Mouse (Mus musculus): ENCODE measurements around the gene 1520401A03Rik. TPM values are rescaled to one million over a fixed set of nuclear protein-coding genes. Genes with fewer than 3 reads are reported as not detected.

The 1520401A03Rik gene
- polyA plus RNA-seq, 1 experiment from 2014 or later, result not detected

DNA sequence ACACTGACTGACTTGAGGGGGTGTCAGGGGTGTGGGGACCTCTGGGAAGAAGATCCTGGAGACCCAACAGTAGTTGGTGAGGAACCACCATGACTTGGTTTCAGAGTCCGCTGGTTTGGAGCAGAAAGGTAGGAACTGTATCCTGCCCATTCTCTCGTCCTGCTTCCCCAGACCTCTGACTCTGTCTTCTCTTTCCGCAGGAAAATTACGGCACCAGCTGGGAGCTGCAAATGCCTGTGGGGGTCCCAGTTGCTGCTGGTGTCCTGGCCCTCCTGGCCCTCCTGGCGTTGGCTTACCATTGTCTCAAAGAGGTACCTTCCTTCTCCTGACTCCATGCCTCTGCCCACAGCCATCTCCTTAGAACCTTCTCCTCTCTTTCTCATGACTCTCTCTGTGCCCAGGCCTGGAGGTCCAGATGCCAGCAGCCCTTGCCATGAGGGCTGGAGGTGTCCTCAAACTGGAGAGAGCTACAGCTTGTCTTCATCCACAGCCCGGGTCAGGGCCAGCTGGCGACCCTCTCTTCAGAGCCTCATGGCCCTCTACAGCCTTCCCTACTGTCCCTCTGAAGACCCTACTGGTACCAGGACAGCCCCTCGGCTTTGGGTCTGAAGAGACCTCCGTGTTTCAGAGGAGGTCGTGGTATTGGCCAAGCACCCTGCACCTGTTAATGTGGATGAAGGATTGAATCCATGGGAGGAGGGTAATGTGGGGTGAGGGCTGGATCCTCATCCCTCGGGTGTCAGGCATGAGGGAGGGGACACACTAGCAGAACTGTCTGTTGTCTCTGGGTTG, 27.0 kb upstream of the 1520401A03Rik start:
- 77% methylated on average over 11 of the region's 11 CpGs for WGBS
- Histone ChIP-seq H3K27me3 (peaks cover 37% of the 10 kb centered on the region), H3K4me2 (peak overlapping the region; percentile 48), H3K36me3 (peaks cover 33% of the 10 kb centered on the region), H3K9ac (no peak overlapping the region), H3K9me3 (replicated peaks) (no peaks in the 10 kb centered on the region), H3K4me3 (peak overlapping the region; percentile 31), H3K27ac (no peak overlapping the region), H3K4me1 (replicated peaks) (peaks cover 21% of the 10 kb centered on the region)
- ATAC-seq (replicated peaks; ENCODE audit: insufficient number of reproducible peaks, insufficient read depth, low FRiP score, low read depth), result no peak

DNA sequence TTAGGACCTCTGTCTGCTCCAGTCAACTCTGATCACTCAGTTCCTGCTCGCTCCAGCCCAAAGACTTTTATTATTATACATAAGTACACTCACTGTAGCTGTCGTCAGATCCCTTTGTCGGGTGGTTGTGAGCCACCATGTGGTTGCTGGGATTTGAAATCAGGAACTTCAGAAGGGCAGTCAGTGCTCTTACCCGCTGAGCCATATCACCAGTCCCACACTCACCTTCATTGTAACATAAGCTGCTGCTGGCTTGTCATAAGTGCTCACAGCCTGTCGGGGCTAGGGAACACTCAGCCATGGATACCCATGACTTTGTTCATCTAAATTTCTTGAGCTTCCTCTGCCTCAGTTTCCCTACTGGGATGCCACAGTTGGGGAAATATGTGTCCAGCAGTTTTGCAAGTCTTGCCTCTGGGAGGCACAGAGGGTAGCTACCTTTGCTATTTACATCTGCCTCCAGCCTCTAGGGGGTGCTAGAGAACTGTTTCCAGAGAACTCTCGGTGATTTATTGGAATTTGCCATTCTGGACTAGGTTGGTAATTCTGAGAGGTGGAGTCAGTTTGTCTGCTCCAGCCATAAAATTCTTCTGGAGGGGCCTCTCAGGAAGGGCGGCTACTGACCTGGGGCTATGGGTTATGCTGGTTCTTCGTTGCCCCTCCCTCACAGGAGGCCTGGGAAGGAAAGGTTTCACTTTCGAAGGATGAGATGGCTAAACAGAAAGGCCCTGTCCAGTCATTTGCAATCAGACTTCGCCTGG, 26.2 kb upstream of the 1520401A03Rik start:
- 27% methylated on average over 10 of the region's 10 CpGs for WGBS
- ATAC-seq (replicated peaks; ENCODE audit: insufficient number of reproducible peaks, insufficient read depth, low FRiP score, low read depth), result no peak
- H3K36me3 ChIP-seq, result peaks cover 27% of the 10 kb centered on the region
- H3K27ac ChIP-seq, result no peak overlapping the region
- peaks cover 45% of the 10 kb centered on the region for H3K27me3 ChIP-seq
- no peak overlapping the region for H3K9ac ChIP-seq
- peak overlapping the region; percentile 48 for H3K4me2 ChIP-seq
- H3K4me3 ChIP-seq, result peak overlapping the region; percentile 31
- H3K9me3 ChIP-seq (replicated peaks), result no peaks in the 10 kb centered on the region
- H3K4me1 ChIP-seq (replicated peaks), result peaks cover 23% of the 10 kb centered on the region

DNA sequence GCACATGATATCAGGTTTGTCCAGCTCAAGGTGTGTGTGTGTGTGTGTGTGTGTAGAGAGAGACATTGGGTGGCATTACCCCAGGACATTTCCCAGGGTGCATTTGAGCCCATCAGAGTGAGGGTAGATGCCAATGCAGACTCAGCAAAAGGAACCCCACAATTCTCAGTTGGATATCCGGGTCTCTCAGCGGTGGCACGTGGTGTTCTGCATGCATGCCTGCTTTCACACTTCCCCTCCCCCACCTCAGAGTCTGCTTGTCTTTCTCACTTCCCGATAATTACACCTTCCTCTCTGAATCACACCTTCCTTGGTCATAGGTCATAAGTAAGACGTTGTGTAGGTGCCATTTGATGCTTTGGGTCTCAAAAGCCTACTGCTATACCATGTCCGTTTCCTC, 25.4 kb upstream of the 1520401A03Rik start:
- Histone ChIP-seq H3K9me3 (replicated peaks) (no peaks in the 10 kb centered on the region), H3K9ac (no peak overlapping the region), H3K27ac (no peak overlapping the region), H3K4me2 (no peak overlapping the region), H3K27me3 (peaks cover 52% of the 10 kb centered on the region), H3K36me3 (peaks cover 20% of the 10 kb centered on the region; the same call in 1 of the 2 replicates), H3K4me1 (replicated peaks) (peaks cover 23% of the 10 kb centered on the region), H3K4me3 (no peak overlapping the region)
- WGBS, result 18% methylated on average over 6 of the region's 6 CpGs
- no peak for ATAC-seq (replicated peaks; ENCODE audit: insufficient number of reproducible peaks, insufficient read depth, low FRiP score, low read depth)

DNA sequence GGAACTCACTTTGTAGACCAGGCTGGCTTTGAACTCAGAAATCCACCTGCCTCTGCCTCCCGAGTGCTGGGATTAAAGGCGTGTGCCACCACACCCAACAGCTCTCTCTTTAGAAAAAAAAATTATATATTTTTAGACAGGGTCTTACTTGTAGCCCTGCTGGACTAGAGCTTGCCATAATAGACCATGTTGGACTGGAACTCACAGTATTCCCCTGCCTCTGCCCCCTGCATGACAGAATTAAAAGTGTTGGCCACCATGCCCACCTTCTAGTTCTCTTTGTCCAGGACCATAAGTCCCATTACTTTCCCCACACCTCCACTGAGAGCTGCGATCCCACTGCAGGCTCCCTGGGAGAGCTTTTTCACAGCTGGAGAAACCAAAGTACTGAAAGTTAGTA, 24.9 kb upstream of the 1520401A03Rik start:
- Histone ChIP-seq H3K4me1 (replicated peaks) (peaks cover 27% of the 10 kb centered on the region), H3K9ac (no peak overlapping the region), H3K27ac (no peak overlapping the region), H3K4me3 (no peak overlapping the region), H3K9me3 (replicated peaks) (no peaks in the 10 kb centered on the region), H3K27me3 (peaks cover 58% of the 10 kb centered on the region), H3K4me2 (no peak overlapping the region), H3K36me3 (peaks cover 14% of the 10 kb centered on the region; the same call in 1 of the 2 replicates)
- WGBS, result 75% methylated on average over 3 of the region's 3 CpGs
- no peak for ATAC-seq (replicated peaks; ENCODE audit: insufficient number of reproducible peaks, insufficient read depth, low FRiP score, low read depth)

DNA sequence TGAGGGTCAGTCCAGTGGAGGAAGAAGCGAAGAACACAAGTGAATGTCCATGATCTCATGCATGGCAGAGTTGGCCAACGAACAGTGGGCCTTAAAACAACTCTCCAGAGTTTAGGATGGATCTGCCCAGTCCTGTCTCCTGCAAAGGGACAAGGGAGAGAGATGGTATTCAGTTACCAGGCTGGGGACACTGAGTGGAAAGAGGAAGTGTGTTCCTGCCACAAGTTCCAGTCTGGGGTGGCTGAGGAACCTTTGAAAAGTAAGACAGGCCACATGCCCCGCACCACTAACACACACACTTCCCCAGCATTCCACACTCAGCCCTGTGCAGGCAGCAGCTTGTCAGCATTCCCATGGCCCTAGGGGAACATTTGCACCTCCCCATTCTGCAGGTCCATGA, 24.2 kb upstream of the 1520401A03Rik start:
- Histone ChIP-seq H3K9me3 (replicated peaks) (no peaks in the 10 kb centered on the region), H3K4me3 (no peak overlapping the region), H3K9ac (no peak overlapping the region), H3K27me3 (peaks cover 65% of the 10 kb centered on the region), H3K36me3 (peaks cover 8% of the 10 kb centered on the region; the same call in 1 of the 2 replicates), H3K4me1 (replicated peaks) (peaks cover 34% of the 10 kb centered on the region), H3K27ac (no peak overlapping the region), H3K4me2 (no peak overlapping the region)
- ATAC-seq (replicated peaks; ENCODE audit: insufficient number of reproducible peaks, insufficient read depth, low FRiP score, low read depth), result no peak
- 78% methylated on average over 3 of the region's 3 CpGs for WGBS

DNA sequence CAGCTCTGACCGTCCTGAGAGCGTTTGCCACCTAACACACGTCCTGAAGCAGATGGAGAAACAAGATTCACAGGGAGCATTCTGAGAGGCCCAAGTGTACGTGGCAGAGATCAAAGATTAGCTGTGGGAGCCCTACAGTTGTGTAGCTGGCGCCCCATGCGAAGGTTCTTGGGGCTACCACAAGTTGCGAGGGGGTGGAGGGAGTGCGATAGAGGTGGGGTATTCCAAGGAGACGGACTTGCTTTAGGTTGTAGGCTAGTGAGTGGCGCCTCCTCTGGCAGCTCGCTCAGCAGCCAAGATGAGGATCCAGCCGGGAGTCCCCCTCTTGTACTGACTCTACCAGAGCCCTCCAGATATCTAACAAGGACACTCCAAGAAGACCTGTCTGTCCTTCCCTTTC, 23.7 kb upstream of the 1520401A03Rik start:
- peaks cover 35% of the 10 kb centered on the region for H3K4me1 ChIP-seq (replicated peaks)
- H3K27ac ChIP-seq, result no peak overlapping the region
- no peaks in the 10 kb centered on the region for H3K9me3 ChIP-seq (replicated peaks)
- 0 out of 2 replicates have a peak, but pooled peaks cover 3% of the 10 kb centered on the region for H3K36me3 ChIP-seq
- H3K4me2 ChIP-seq, result peak overlapping the region; percentile 56
- H3K27me3 ChIP-seq, result peaks cover 70% of the 10 kb centered on the region
- 6% methylated on average over 12 of the region's 12 CpGs for WGBS
- H3K9ac ChIP-seq, result no peak overlapping the region
- H3K4me3 ChIP-seq, result peak overlapping the region; percentile 36; the same call in 1 of the 2 replicates
- no peak for ATAC-seq (replicated peaks; ENCODE audit: insufficient number of reproducible peaks, insufficient read depth, low FRiP score, low read depth)

DNA sequence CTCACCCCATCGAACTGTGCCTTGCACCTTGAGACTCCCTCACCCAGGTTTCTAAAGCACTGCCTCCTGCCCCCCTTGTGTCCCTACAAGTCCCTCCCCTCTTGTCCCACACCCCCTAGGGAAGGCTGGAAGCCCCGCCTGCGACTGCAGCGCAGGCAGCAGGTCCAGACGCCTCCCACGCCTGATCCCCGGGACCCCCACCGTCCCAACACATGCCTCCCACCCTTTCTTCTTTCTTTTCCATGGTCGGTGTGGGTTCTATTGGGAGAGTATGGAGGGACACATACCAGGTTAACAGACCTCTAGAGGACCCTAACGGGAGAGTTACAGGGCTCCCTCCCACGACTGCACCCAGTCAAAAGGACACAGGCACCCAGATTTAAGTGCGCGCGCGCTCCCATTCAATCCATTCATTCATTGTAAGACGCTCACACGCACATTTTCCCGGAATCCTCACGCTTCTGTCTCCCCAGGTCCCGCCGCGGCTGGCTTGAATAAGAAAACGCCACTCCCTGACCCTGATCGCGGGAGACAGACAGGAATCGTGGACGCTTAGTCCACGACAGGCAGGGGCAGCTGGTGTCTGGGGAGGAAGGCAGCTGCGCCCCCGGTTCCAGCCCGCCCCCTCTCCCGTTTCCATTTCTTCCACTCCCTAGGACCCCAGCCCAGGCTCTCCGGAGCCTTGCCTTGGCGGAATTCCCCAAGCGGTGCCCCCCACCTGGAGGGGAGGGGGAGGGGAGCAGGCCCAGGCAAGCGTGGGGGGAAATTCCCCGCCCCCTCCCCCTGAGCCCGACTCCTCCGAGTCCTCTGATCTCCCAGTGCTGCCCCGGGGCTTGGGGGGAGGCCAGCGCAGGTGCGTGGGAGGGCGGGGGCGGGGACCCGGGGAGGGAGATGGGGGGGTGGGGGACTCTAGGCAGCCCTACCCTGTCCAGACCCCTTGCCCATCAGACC, 23.0 kb upstream of the 1520401A03Rik start, which contains the start of gene Kremen2:
Gene Kremen2, minus strand, starts transcription at position 533 of the 951 bp plus-strand sequence.
- Histone ChIP-seq H3K27ac (no peak within 1 kb of the TSS), H3K36me3 (no peaks in the 10 kb centered on the region), H3K4me3 (peak within 1 kb of the TSS; percentile 36), H3K9me3 (replicated peaks) (no peaks in the 10 kb centered on the region), H3K9ac (peak within 1 kb of the TSS; percentile 15; the same call in 1 of the 2 replicates), H3K4me2 (peak within 1 kb of the TSS; percentile 56), H3K27me3 (peaks cover 77% of the 10 kb centered on the region), H3K4me1 (replicated peaks) (peaks cover 38% of the 10 kb centered on the region)
- WGBS, result under 1% methylated on average over 37 of the region's 45 CpGs
- ATAC-seq (replicated peaks; ENCODE audit: insufficient number of reproducible peaks, insufficient read depth, low FRiP score, low read depth), result no peak

DNA sequence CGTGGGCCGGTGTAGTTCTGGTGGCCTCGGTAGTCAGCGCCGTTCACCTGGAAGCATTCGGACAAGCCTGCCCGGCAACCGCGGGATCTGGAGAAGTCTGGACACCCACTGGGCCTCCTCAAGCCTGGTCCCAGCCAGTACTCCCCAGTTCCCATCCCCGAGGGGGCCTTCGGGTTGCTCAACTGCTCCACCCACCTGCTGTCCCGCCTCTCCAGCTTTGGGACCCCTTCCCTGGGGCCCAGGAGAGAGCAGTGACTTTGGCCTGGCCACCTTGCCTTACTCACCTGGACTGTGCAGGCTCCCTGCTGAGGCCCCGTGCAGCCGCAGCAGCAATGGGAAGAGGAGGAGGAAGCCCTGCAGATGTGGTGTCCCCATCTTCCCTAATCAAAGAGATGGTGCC, 22.1 kb upstream of the 1520401A03Rik start:
- 3% methylated on average over 14 of the region's 14 CpGs for WGBS
- H3K4me2 ChIP-seq, result peak overlapping the region; percentile 56
- H3K27ac ChIP-seq, result no peak overlapping the region
- H3K4me1 ChIP-seq (replicated peaks), result peaks cover 46% of the 10 kb centered on the region
- peaks cover 79% of the 10 kb centered on the region for H3K27me3 ChIP-seq
- no peak for ATAC-seq (replicated peaks; ENCODE audit: insufficient number of reproducible peaks, insufficient read depth, low FRiP score, low read depth)
- no peaks in the 10 kb centered on the region for H3K36me3 ChIP-seq
- H3K9ac ChIP-seq, result no peak overlapping the region
- H3K4me3 ChIP-seq, result peak overlapping the region; percentile 36
- no peaks in the 10 kb centered on the region for H3K9me3 ChIP-seq (replicated peaks)

DNA sequence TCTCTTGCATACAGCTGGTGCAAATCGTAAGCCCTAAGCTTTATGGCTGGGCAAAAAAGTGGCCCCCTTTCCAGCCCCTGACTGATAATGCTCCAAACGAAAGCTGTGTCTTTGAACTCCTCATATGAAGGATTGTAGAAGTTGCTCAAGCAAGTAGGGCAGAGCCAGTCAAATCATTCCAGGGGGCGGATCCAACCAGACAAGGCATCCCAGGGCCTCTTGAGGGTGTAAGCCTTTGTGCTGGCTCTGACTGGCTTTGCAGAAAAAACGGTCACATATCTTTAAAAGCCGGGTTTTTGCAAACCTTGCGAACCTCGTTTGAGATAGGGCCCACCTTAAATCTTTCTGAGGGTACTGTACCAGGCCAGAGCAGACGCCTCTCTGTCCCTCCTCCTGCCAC, 21.5 kb upstream of the 1520401A03Rik start:
- Histone ChIP-seq H3K9me3 (replicated peaks) (no peaks in the 10 kb centered on the region), H3K36me3 (no peaks in the 10 kb centered on the region), H3K4me2 (no peak overlapping the region), H3K4me1 (replicated peaks) (peaks cover 49% of the 10 kb centered on the region), H3K27ac (no peak overlapping the region), H3K4me3 (no peak overlapping the region), H3K27me3 (peaks cover 81% of the 10 kb centered on the region), H3K9ac (no peak overlapping the region)
- ATAC-seq (replicated peaks; ENCODE audit: insufficient number of reproducible peaks, insufficient read depth, low FRiP score, low read depth), result no peak
- WGBS, result 28% methylated on average over 8 of the region's 8 CpGs

DNA sequence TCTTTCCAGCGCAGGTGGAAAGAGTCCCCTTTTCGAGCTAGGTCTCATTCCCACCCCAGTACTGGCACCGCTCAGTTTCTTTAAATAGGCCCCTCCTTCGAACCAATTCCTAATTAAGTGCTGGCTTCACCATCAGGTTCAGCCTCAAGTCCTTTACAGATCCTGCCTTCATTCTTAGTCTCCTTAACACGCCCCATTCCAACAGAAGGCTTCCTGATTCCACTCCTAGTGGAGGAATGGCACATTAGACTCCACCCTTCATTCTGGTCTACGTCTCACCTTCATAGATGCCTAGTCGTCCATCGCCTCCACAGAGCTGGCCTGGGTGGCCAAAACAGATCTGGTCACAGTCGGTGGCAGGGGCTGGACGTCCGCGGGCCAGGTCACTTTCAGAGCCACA, 20.4 kb upstream of the 1520401A03Rik start:
- ATAC-seq (replicated peaks; ENCODE audit: insufficient number of reproducible peaks, insufficient read depth, low FRiP score, low read depth), result no peak
- H3K4me2 ChIP-seq, result no peak overlapping the region; the same call in 1 of the 2 replicates
- no peaks in the 10 kb centered on the region for H3K9me3 ChIP-seq (replicated peaks)
- no peak overlapping the region for H3K27ac ChIP-seq
- whole genome bisulfite sequencing, result 56% methylated on average over 12 of the region's 12 CpGs
- no peak overlapping the region for H3K9ac ChIP-seq
- no peaks in the 10 kb centered on the region for H3K36me3 ChIP-seq
- H3K27me3 ChIP-seq, result peaks cover 81% of the 10 kb centered on the region
- H3K4me1 ChIP-seq (replicated peaks), result peaks cover 59% of the 10 kb centered on the region
- peak overlapping the region; percentile 27; the same call in 1 of the 2 replicates for H3K4me3 ChIP-seq

Measured in heart, embryonic 15.5 days (tissue).